Comparison of ENCODE assay signal across 8 mouse cellular contexts in genomic region chr13:35740301-35741039, GRCm38 (mm10).
DNase-seq lines count a peak whose midpoint lies in the region; ATAC-seq lines count a peak whose summit lies in the region.

No protein-coding gene starts in this region.

- H3K9ac ChIP-seq in embryonic facial prominence, embryonic 15.5 days: peak overlapping the region; percentile 23; the same call in 1 of the 2 replicates
- H3K9ac ChIP-seq in heart, embryonic 11.5 days (ENCODE audit: low read depth, low read length): peak overlapping the region; percentile 76
- H3K9ac ChIP-seq in lung, embryonic 15.5 days: peak overlapping the region; percentile 56

- H3K27me3 ChIP-seq in embryonic facial prominence, embryonic 15.5 days: peaks cover 6% of the 10 kb centered on the region; the same call in 1 of the 2 replicates
- H3K27me3 ChIP-seq in heart, embryonic 11.5 days (ENCODE audit: control insufficient read depth, insufficient read depth, low read length): no peaks in the 10 kb centered on the region
- no peaks in the 10 kb centered on the region for H3K27me3 ChIP-seq in lung, embryonic 15.5 days

- H3K27ac ChIP-seq in embryonic facial prominence, embryonic 15.5 days (replicated peaks): peak overlapping the region; percentile 58; the same call in 1 of the 2 replicates
- H3K27ac ChIP-seq in heart, embryonic 11.5 days (ENCODE audit: low read depth, low read length): peak overlapping the region; percentile 96
- H3K27ac ChIP-seq in lung, embryonic 15.5 days: peak overlapping the region; percentile 85

- H3K4me2 ChIP-seq in embryonic facial prominence, embryonic 15.5 days (replicated peaks): peak overlapping the region; percentile 86
- peak overlapping the region; percentile 82 for H3K4me2 ChIP-seq in heart, embryonic 11.5 days
- H3K4me2 ChIP-seq in lung, embryonic 15.5 days: peak overlapping the region; percentile 85

- peaks cover 17% of the 10 kb centered on the region for H3K4me1 ChIP-seq in embryonic facial prominence, embryonic 15.5 days
- peaks cover 13% of the 10 kb centered on the region for H3K4me1 ChIP-seq in heart, embryonic 11.5 days (ENCODE audit: control insufficient read depth, insufficient read depth, low read length)
- H3K4me1 ChIP-seq in lung, embryonic 15.5 days: peaks cover 17% of the 10 kb centered on the region

- ATAC-seq in activated CD4-positive, CD25-positive, alpha-beta regulatory T cell, adult 4 months: peak; percentile 51
- peak; percentile 82 for ATAC-seq in embryonic facial prominence, embryonic 15.5 days (ENCODE audit: insufficient number of reproducible peaks, low FRiP score, low TSS enrichment, low read depth)
- ATAC-seq in heart, embryonic 11.5 days (replicated peaks; ENCODE audit: insufficient number of reproducible peaks, low FRiP score, low TSS enrichment): peak; percentile 81
- ATAC-seq in lung, embryonic 15.5 days (ENCODE audit: borderline replicate concordance, extremely low read depth, low FRiP score, low TSS enrichment): peak; percentile 84
- peak; percentile 7; the same call in 1 of the 2 replicates for ATAC-seq in neutrophil, adult 5-6 weeks (ENCODE audit: extremely low read depth, insufficient number of reproducible peaks, low FRiP score, poor library complexity, severe bottlenecking)

- H3K9me3 ChIP-seq in embryonic facial prominence, embryonic 15.5 days (replicated peaks): no peaks in the 10 kb centered on the region
- H3K9me3 ChIP-seq in heart, embryonic 11.5 days (replicated peaks; ENCODE audit: control insufficient read depth, low read length): no peaks in the 10 kb centered on the region
- no peaks in the 10 kb centered on the region for H3K9me3 ChIP-seq in lung, embryonic 15.5 days

- H3K36me3 ChIP-seq in embryonic facial prominence, embryonic 15.5 days: no peaks in the 10 kb centered on the region
- no peaks in the 10 kb centered on the region for H3K36me3 ChIP-seq in heart, embryonic 11.5 days (ENCODE audit: control insufficient read depth, insufficient read depth, low read length)
- H3K36me3 ChIP-seq in lung, embryonic 15.5 days: no peaks in the 10 kb centered on the region

- under 1% methylated on average over 61 of the region's 61 CpGs for WGBS in embryonic facial prominence, embryonic 15.5 days
- under 1% methylated on average over 51 of the region's 61 CpGs for WGBS in heart, embryonic 11.5 days (ENCODE audit: insufficient replicate concordance)
- 2% methylated on average over 61 of the region's 61 CpGs for WGBS in lung, embryonic 15.5 days

- DNase-seq in CD4-positive helper T cell, adult 2 months (ENCODE audit: low read depth, low spot score): peak; percentile 80
- DNase-seq in kidney, adult 9 months: peak; percentile 89
- peak; percentile 72 to 80 for DNase-seq in thymus, postnatal 36 days

- H3K4me3 ChIP-seq in embryonic facial prominence, embryonic 15.5 days (replicated peaks): peak overlapping the region; percentile 91
- peak overlapping the region; percentile 93 for H3K4me3 ChIP-seq in heart, embryonic 11.5 days (ENCODE audit: low read depth, low read length)
- peak overlapping the region; percentile 79 for H3K4me3 ChIP-seq in lung, embryonic 15.5 days

Comparison
In these comparisons a context has a peak if more than half of its experiments do, and no peak if none do; other contexts are left out.
1. Peak in every context shown above with its lines: DNase-seq, ATAC-seq, H3K4me3 ChIP-seq and H3K27ac ChIP-seq.
2. ATAC-seq: peak in every context shown above with its lines; median percentile 84 in lung, embryonic 15.5 days; 82 in embryonic facial prominence, embryonic 15.5 days; 81 in heart, embryonic 11.5 days; 51 in activated CD4-positive, CD25-positive, alpha-beta regulatory T cell, adult 4 months; 7 in neutrophil, adult 5-6 weeks.
3. H3K9ac ChIP-seq: peak in every context shown above with its lines; median percentile 76 in heart, embryonic 11.5 days; 56 in lung, embryonic 15.5 days; 23 in embryonic facial prominence, embryonic 15.5 days.